Mouse (Mus musculus) liver, embryonic 14.5 days (tissue): ENCODE results near the gene Farp1. TPM values are rescaled to one million over a fixed set of nuclear protein-coding genes. Genes with fewer than 3 reads are reported as not detected.
A peak's percentile ranks its signal among the peaks of the same experiment; 100 is the strongest.

ENCODE experiments used
- ATAC-seq: fragments of 200-750 bp; cut with Nextera tagmentation; 2 replicates; pipeline ENCODE4 v1.8.0; 2017; ENCODE audit warnings: moderate number of reproducible peaks, mild to moderate bottlenecking, moderate library complexity; ENCODE audit not compliant: insufficient read depth
- DNase-seq, 3 experiments: peaks; one replicate each; pipeline ENCODE4 v3.0.0-alpha.2; 2012 to 2013; ENCODE audit warnings: low read depth in 3 of 3, low spot score in 3 of 3
- H3K27ac ChIP-seq: fragments of 300-500 bp; sonication (generic); 2 replicates; pipeline ENCODE4 v1.5.1; 2014; ENCODE audit warnings: moderate library complexity, mild to moderate bottlenecking, control low read depth, inconsistent platforms
- H3K27me3 ChIP-seq: fragments of 300-500 bp; sonication (generic); 2 replicates; pipeline ENCODE4 v1.6.1; 2014; ENCODE audit warnings: mild to moderate bottlenecking, low read length, moderate library complexity; ENCODE audit not compliant: control insufficient read depth, insufficient read depth
- H3K36me3 ChIP-seq: fragments of 300-500 bp; sonication (generic); replicated peaks from 2 replicates; pipeline ENCODE4 v1.6.1; 2014; ENCODE audit warnings: low read depth; ENCODE audit not compliant: control insufficient read depth, insufficient read depth
- H3K4me1 ChIP-seq, 2 experiments: fragments of 200-500 bp in 1 of 2; fragments of 300-500 bp in 1 of 2; sonication (generic) in 1 of 2; replicated peaks; 2 replicates each; pipeline ENCODE4 v1.6.1; 2012 to 2014; ENCODE audit warnings: antibody characterized with exemption in 1 of 2, inconsistent platforms in 1 of 2, low read length in 1 of 2; ENCODE audit not compliant: control insufficient read depth in 2 of 2, insufficient read depth in 2 of 2
- H3K4me2 ChIP-seq: fragments of 300-500 bp; sonication (generic); 2 replicates; pipeline ENCODE4 v1.6.1; 2014; ENCODE audit warnings: low read depth, mild to moderate bottlenecking, control low read depth, moderate library complexity
- H3K4me3 ChIP-seq, 2 experiments: fragments of 200-500 bp in 1 of 2; fragments of 300-500 bp in 1 of 2; sonication (generic) in 1 of 2; 2 replicates each; pipeline ENCODE4 v1.5.1; 2012 to 2014; ENCODE audit warnings: low read depth in 2 of 2, low read length in 2 of 2, mild to moderate bottlenecking in 2 of 2, control low read depth in 1 of 2, inconsistent platforms in 1 of 2, moderate library complexity in 1 of 2; ENCODE audit not compliant: insufficient read depth in 1 of 2
- H3K9ac ChIP-seq: fragments of 300-500 bp; sonication (generic); replicated peaks from 2 replicates; pipeline ENCODE4 v1.6.1; 2014; ENCODE audit warnings: mild to moderate bottlenecking, control low read depth, moderate library complexity
- H3K9me3 ChIP-seq: fragments of 300-500 bp; sonication (generic); 2 replicates; pipeline ENCODE4 v1.6.1; 2016; ENCODE audit warnings: low read length, mixed read lengths; ENCODE audit not compliant: control insufficient read depth
- CTCF ChIP-seq: IDR thresholded peaks from 2 replicates; pipeline ENCODE4 v1.5.1; 2016; ENCODE audit warnings: antibody characterized with exemption, low read depth, control low read depth
- EP300 ChIP-seq: IDR thresholded peaks from 2 replicates; pipeline ENCODE4 v1.6.1; 2016; ENCODE audit warnings: antibody characterized with exemption, low read depth
- WGBS: fragments of 180-500 bp; shearing (Covaris S2); extraction: QIAGEN DNeasy Blood & Tissue Kit; methylation state at CpG from one replicate; pipeline ENCODE4 v1.1.7; 2014; ENCODE audit not compliant: insufficient replicate concordance; 5-methylcytosine and 5-hydroxymethylcytosine counted together
- polyA plus RNA-seq, 2 experiments: library from polyadenylated mRNA; depleted of rRNA in 1 of 2; stranded (reverse) in 1 of 2; unstranded in 1 of 2; fragments of >200 nt; fragmentation: Nextera tagmentation in 1 of 2; extraction: Ambion mirVana in 1 of 2; gene quantifications; 2 replicates each; pipeline versions ENCODE4 v1.2.1 to v1.2.3; 2012 to 2014

Farp1 gene
- polyA plus RNA-seq, 2 experiments, result 3.0 to 4.3 TPM

GRCm38 (mm10) chr14:121304523-121304922 lies 269.5 kb downstream of the Farp1 start:
- TF ChIP-seq CTCF, result no peak
- TF ChIP-seq EP300, result no peak
- Histone ChIP-seq H3K4me3 (no peak overlapping the region), H3K27ac (no peak overlapping the region), H3K36me3 (peaks cover 28% of the 10 kb centered on the region), H3K9ac (no peak overlapping the region), H3K4me1 (peaks cover 0 to 3% of the 10 kb centered on the region in 2 experiments; a peak in 2 of 4 replicates), H3K4me2 (no peak overlapping the region), H3K27me3 (no peaks in the 10 kb centered on the region), H3K9me3 (no peaks in the 10 kb centered on the region)
- WGBS, result 63% methylated on average over 7 of the region's 7 CpGs
- DNase-seq, result no peak
- ATAC-seq, result no peak

GRCm38 (mm10) chr14:121305316-121306064 lies 270.5 kb downstream of the Farp1 start:
- Histone ChIP-seq H3K4me3 (no peak overlapping the region), H3K9ac (no peak overlapping the region), H3K36me3 (peaks cover 21% of the 10 kb centered on the region), H3K4me2 (no peak overlapping the region), H3K27me3 (no peaks in the 10 kb centered on the region), H3K4me1 (peaks cover 0 to 10% of the 10 kb centered on the region in 2 experiments; a peak in 2 of 4 replicates), H3K9me3 (no peaks in the 10 kb centered on the region), H3K27ac (no peak overlapping the region)
- DNase-seq, result no peak
- TF ChIP-seq EP300, result no peak
- no peak for TF ChIP-seq CTCF
- 68% methylated on average over 8 of the region's 8 CpGs for WGBS
- no peak for ATAC-seq

- 63% methylated on average over 3 of the region's 3 CpGs for WGBS
- H3K36me3 ChIP-seq, result peaks cover 3% of the 10 kb centered on the region
- no peak overlapping the region for H3K27ac ChIP-seq
- no peaks in the 10 kb centered on the region for H3K27me3 ChIP-seq
- ATAC-seq (no peak), DNase-seq (no peak)
- H3K4me2 ChIP-seq, result no peak overlapping the region
- TF ChIP-seq CTCF (no peak), EP300 (no peak)
- H3K4me1 ChIP-seq, result peaks cover 0 to 19% of the 10 kb centered on the region in 2 experiments; a peak in 2 of 4 replicates
- no peaks in the 10 kb centered on the region for H3K9me3 ChIP-seq
- no peak overlapping the region for H3K4me3 ChIP-seq
- H3K9ac ChIP-seq, result no peak overlapping the region
Measured at GRCm38 (mm10) chr14:121309909-121310308, 274.9 kb downstream of the Farp1 start.

GRCm38 (mm10) chr14:121310325-121311080 lies 275.5 kb downstream of the Farp1 start:
- ATAC-seq, result 0 out of 2 replicates have a peak, but pooled peaks have one; percentile 7
- Histone ChIP-seq H3K27me3 (no peaks in the 10 kb centered on the region), H3K4me1 (peaks cover 0 to 19% of the 10 kb centered on the region in 2 experiments; a peak in 2 of 4 replicates), H3K4me2 (no peak overlapping the region), H3K9ac (no peak overlapping the region), H3K4me3 (no peak overlapping the region), H3K9me3 (no peaks in the 10 kb centered on the region), H3K27ac (no peak overlapping the region), H3K36me3 (peaks cover 3% of the 10 kb centered on the region)
- 47% methylated on average over 6 of the region's 6 CpGs for WGBS
- DNase-seq, result no peak
- TF ChIP-seq EP300, result no peak
- no peak for TF ChIP-seq CTCF

GRCm38 (mm10) chr14:121311083-121311482 lies 276.1 kb downstream of the Farp1 start:
- H3K9ac ChIP-seq, result no peak overlapping the region
- H3K27ac ChIP-seq, result no peak overlapping the region
- no peak for DNase-seq
- no peaks in the 10 kb centered on the region for H3K27me3 ChIP-seq
- ATAC-seq, result no peak
- H3K4me2 ChIP-seq, result no peak overlapping the region
- 52% methylated on average over 2 of the region's 2 CpGs for WGBS
- peaks cover 3% of the 10 kb centered on the region for H3K36me3 ChIP-seq
- H3K4me3 ChIP-seq, result no peak overlapping the region
- peaks cover 0 to 19% of the 10 kb centered on the region in 2 experiments; a peak in 2 of 4 replicates for H3K4me1 ChIP-seq
- no peak for TF ChIP-seq EP300
- no peak for TF ChIP-seq CTCF
- H3K9me3 ChIP-seq, result no peaks in the 10 kb centered on the region
